Mouse (Mus musculus) liver, embryonic 11.5 days (tissue): ENCODE measurements at regions not wholly inside any gene's neighbourhood (a gene's known extent, or its start where the extent isn't known, plus 50 kb on each side); places are given as distances from the start of the nearest gene placed in this dataset.

Experiments
- ATAC-seq: fragments of 200-750 bp; cut with Nextera tagmentation; replicated peaks from 2 replicates; pipeline ENCODE4 v1.8.0; 2017; ENCODE audit warnings: moderate number of reproducible peaks, mild to moderate bottlenecking, moderate TSS enrichment, moderate library complexity; ENCODE audit not compliant: low FRiP score
- DNase-seq: peaks from one replicate; pipeline ENCODE4 v3.0.0-alpha.2; 2017; ENCODE audit warnings: low spot score
- H3K27ac ChIP-seq: fragments of 300-500 bp; sonication (generic); 2 replicates; pipeline ENCODE4 v1.5.1; 2014; ENCODE audit warnings: mild to moderate bottlenecking, low read depth, low read length, control low read depth
- H3K27me3 ChIP-seq: fragments of 300-500 bp; sonication (generic); replicated peaks from 2 replicates; pipeline ENCODE4 v1.6.1; 2014; ENCODE audit warnings: low read length, mixed read lengths; ENCODE audit not compliant: control insufficient read depth, insufficient read depth
- H3K36me3 ChIP-seq: fragments of 300-500 bp; sonication (generic); 2 replicates; pipeline ENCODE4 v1.6.1; 2014; ENCODE audit warnings: mild to moderate bottlenecking, low read length, moderate library complexity, mixed read lengths; ENCODE audit not compliant: control insufficient read depth, insufficient read depth
- H3K4me1 ChIP-seq: fragments of 300-500 bp; sonication (generic); replicated peaks from 2 replicates; pipeline ENCODE4 v1.6.1; 2014; ENCODE audit warnings: low read length, mixed read lengths; ENCODE audit not compliant: control insufficient read depth, insufficient read depth
- H3K4me2 ChIP-seq: fragments of 300-500 bp; sonication (generic); 2 replicates; pipeline ENCODE4 v1.6.1; 2014; ENCODE audit warnings: mild to moderate bottlenecking, control low read depth, moderate library complexity
- H3K4me3 ChIP-seq: fragments of 300-500 bp; sonication (generic); 2 replicates; pipeline ENCODE4 v1.5.1; 2014; ENCODE audit warnings: low read depth, low read length, control low read depth
- H3K9ac ChIP-seq: fragments of 300-500 bp; sonication (generic); 2 replicates; pipeline ENCODE4 v1.6.1; 2014; ENCODE audit warnings: low read depth, low read length, control low read depth
- H3K9me3 ChIP-seq: fragments of 300-500 bp; sonication (generic); 2 replicates; pipeline ENCODE4 v1.6.1; 2016; ENCODE audit warnings: low read length, inconsistent platforms, mixed read lengths; ENCODE audit not compliant: control insufficient read depth
- WGBS: fragments of 180-500 bp; shearing (Covaris S2); extraction: QIAGEN DNeasy Blood & Tissue Kit; methylation state at CpG from one replicate; pipeline ENCODE4 v1.1.7; 2014; 5-methylcytosine and 5-hydroxymethylcytosine counted together

- DNase-seq (no peak), ATAC-seq (no peak)
- no peak overlapping the region for H3K27ac ChIP-seq
- no peaks in the 10 kb centered on the region for H3K4me1 ChIP-seq
- H3K4me3 ChIP-seq = no peak overlapping the region
- no peaks in the 10 kb centered on the region for H3K36me3 ChIP-seq
- no peak overlapping the region for H3K9ac ChIP-seq
- no peaks in the 10 kb centered on the region for H3K9me3 ChIP-seq
- no peaks in the 10 kb centered on the region for H3K27me3 ChIP-seq
- WGBS = 67% methylated on average over 6 of the region's 6 CpGs
- H3K4me2 ChIP-seq = no peak overlapping the region
Observed at GRCm38 (mm10) chr13:71084301-71084700, 242.7 kb upstream of the Adamts16 start.

- Histone ChIP-seq H3K27me3 (no peaks in the 10 kb centered on the region), H3K4me1 (no peaks in the 10 kb centered on the region), H3K36me3 (no peaks in the 10 kb centered on the region), H3K9ac (no peak overlapping the region), H3K27ac (no peak overlapping the region), H3K9me3 (no peaks in the 10 kb centered on the region), H3K4me3 (no peak overlapping the region), H3K4me2 (no peak overlapping the region)
- DNase-seq (no peak), ATAC-seq (no peak)
- WGBS = 93% methylated on average over 4 of the region's 4 CpGs
Observed at GRCm38 (mm10) chr13:71075916-71076315, 234.3 kb upstream of the Adamts16 start.

GRCm38 (mm10) chr13:71074012-71074411, 232.4 kb upstream of the Adamts16 start:
- ATAC-seq (no peak), DNase-seq (no peak)
- no peak overlapping the region for H3K4me2 ChIP-seq
- H3K9me3 ChIP-seq = no peaks in the 10 kb centered on the region
- H3K4me1 ChIP-seq = no peaks in the 10 kb centered on the region
- no peak overlapping the region for H3K27ac ChIP-seq
- H3K36me3 ChIP-seq = no peaks in the 10 kb centered on the region
- 69% methylated on average over 10 of the region's 10 CpGs for WGBS
- H3K4me3 ChIP-seq = no peak overlapping the region
- no peak overlapping the region for H3K9ac ChIP-seq
- no peaks in the 10 kb centered on the region for H3K27me3 ChIP-seq

- Histone ChIP-seq H3K4me2 (no peak overlapping the region), H3K36me3 (no peaks in the 10 kb centered on the region), H3K4me1 (no peaks in the 10 kb centered on the region), H3K9me3 (no peaks in the 10 kb centered on the region), H3K27ac (no peak overlapping the region), H3K4me3 (no peak overlapping the region), H3K27me3 (no peaks in the 10 kb centered on the region), H3K9ac (no peak overlapping the region)
- no peak for DNase-seq
- WGBS = 68% methylated on average over 11 of the region's 11 CpGs
- no peak for ATAC-seq
Observed at GRCm38 (mm10) chr13:71068757-71069201, 227.2 kb upstream of the Adamts16 start.

- WGBS = 41% methylated on average over 4 of the region's 4 CpGs
- H3K9me3 ChIP-seq = no peaks in the 10 kb centered on the region
Observed at GRCm38 (mm10) chr13:71068011-71068410, 226.4 kb upstream of the Adamts16 start.

GRCm38 (mm10) chr13:71065568-71065967, 224.0 kb upstream of the Adamts16 start:
- Histone ChIP-seq H3K36me3 (no peaks in the 10 kb centered on the region), H3K4me2 (no peak overlapping the region), H3K4me1 (no peaks in the 10 kb centered on the region), H3K27me3 (no peaks in the 10 kb centered on the region), H3K9ac (no peak overlapping the region), H3K27ac (no peak overlapping the region), H3K4me3 (no peak overlapping the region), H3K9me3 (no peaks in the 10 kb centered on the region)
- ATAC-seq = no peak
- no peak for DNase-seq
- WGBS = 69% methylated on average over 1 of the region's 1 CpGs

More at GRCm38 (mm10) chr13:71068011-71068410, 226.4 kb upstream of the Adamts16 start:
- H3K27ac ChIP-seq = no peak overlapping the region
- no peak overlapping the region for H3K4me2 ChIP-seq
- no peaks in the 10 kb centered on the region for H3K4me1 ChIP-seq
- H3K27me3 ChIP-seq = no peaks in the 10 kb centered on the region
- DNase-seq = no peak
- H3K9ac ChIP-seq = no peak overlapping the region
- no peak for ATAC-seq
- H3K4me3 ChIP-seq = no peak overlapping the region
- H3K36me3 ChIP-seq = no peaks in the 10 kb centered on the region

GRCm38 (mm10) chr13:71064590-71065307, 223.1 kb upstream of the Adamts16 start:
- H3K27ac ChIP-seq = no peak overlapping the region
- no peaks in the 10 kb centered on the region for H3K9me3 ChIP-seq
- no peaks in the 10 kb centered on the region for H3K4me1 ChIP-seq
- no peak overlapping the region for H3K9ac ChIP-seq
- ATAC-seq = no peak
- WGBS = 66% methylated on average over 8 of the region's 8 CpGs
- no peaks in the 10 kb centered on the region for H3K27me3 ChIP-seq
- H3K4me2 ChIP-seq = no peak overlapping the region
- H3K4me3 ChIP-seq = no peak overlapping the region
- no peak for DNase-seq
- no peaks in the 10 kb centered on the region for H3K36me3 ChIP-seq

GRCm38 (mm10) chr13:71053361-71054264, 212.0 kb upstream of the Adamts16 start:
- Histone ChIP-seq H3K9me3 (no peaks in the 10 kb centered on the region), H3K4me3 (no peak overlapping the region), H3K36me3 (no peaks in the 10 kb centered on the region), H3K4me1 (no peaks in the 10 kb centered on the region), H3K9ac (no peak overlapping the region), H3K27ac (no peak overlapping the region), H3K4me2 (no peak overlapping the region), H3K27me3 (no peaks in the 10 kb centered on the region)
- 87% methylated on average over 21 of the region's 21 CpGs for WGBS
- DNase-seq = no peak
- no peak for ATAC-seq
